Comparison of ENCODE assay signal across 28 mouse cellular contexts in the genomic region with DNA sequence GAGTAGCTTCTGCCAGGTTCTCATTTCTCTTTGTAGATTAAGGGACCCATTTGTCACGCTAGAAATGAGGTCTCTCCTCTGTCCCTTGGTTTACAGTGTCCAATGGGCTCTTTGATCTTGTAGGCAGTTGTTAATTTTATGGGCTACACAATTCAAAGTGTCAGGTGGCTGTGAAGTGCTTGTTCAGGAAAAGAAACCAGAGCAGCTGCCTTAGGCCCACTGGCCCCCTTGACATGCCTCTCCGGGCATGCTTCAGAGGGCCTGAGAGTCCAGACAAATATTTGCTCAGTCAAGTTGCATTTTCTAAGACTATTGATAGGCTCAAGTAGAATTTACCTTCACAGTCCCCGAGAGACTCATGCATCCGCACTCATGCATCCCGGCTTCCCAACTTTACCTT.
DNase-seq lines count a peak whose midpoint lies in the region; ATAC-seq and TF ChIP-seq lines count a peak whose summit lies in the region.
"Had no signal": no experiment of that assay in that cellular context is flagged by ENCODE, and none has a peak within 500 bp of the region (broad histone marks: within the 10 kb centered on the region; RNA-seq: fewer than 3 reads in every experiment).

No protein-coding gene starts in this region.

- H3K9ac ChIP-seq in kidney, postnatal 0 days (ENCODE audit: low read depth, low read length), result no peak overlapping the region
- no peak overlapping the region for H3K9ac ChIP-seq in limb, embryonic 12.5 days (replicated peaks)
- H3K9ac ChIP-seq: embryonic facial prominence, embryonic 15.5 days; forebrain, embryonic 12.5 days; forebrain, postnatal 0 days; hindbrain, embryonic 13.5 days; limb, embryonic 15.5 days; liver, embryonic 13.5 days; lung, embryonic 15.5 days; stomach, embryonic 15.5 days had no signal

- no peaks in the 10 kb centered on the region for H3K27me3 ChIP-seq in kidney, postnatal 0 days (ENCODE audit: insufficient read depth, low read length)
- peaks cover 30% of the 10 kb centered on the region for H3K27me3 ChIP-seq in limb, embryonic 12.5 days
- H3K27me3 ChIP-seq: embryonic facial prominence, embryonic 15.5 days; forebrain, embryonic 12.5 days; hindbrain, embryonic 13.5 days; limb, embryonic 15.5 days; stomach, embryonic 15.5 days had no signal

- H3K36me3 ChIP-seq in kidney, postnatal 0 days (ENCODE audit: insufficient read depth, low read length), result no peaks in the 10 kb centered on the region
- no peaks in the 10 kb centered on the region for H3K36me3 ChIP-seq in limb, embryonic 12.5 days
- H3K36me3 ChIP-seq: embryonic facial prominence, embryonic 10.5 days; embryonic facial prominence, embryonic 15.5 days; forebrain, embryonic 12.5 days; G1E; hindbrain, embryonic 13.5 days; limb, embryonic 15.5 days; liver, embryonic 13.5 days; lung, embryonic 15.5 days; stomach, embryonic 15.5 days had no signal

- no peak for TF ChIP-seq CTCF in kidney, postnatal 0 days (IDR thresholded peaks at IDR 0.05; ENCODE audit: low read depth)

- no peaks in the 10 kb centered on the region for H3K4me1 ChIP-seq in kidney, postnatal 0 days (replicated peaks; ENCODE audit: insufficient read depth, low read length)
- H3K4me1 ChIP-seq in limb, embryonic 12.5 days (replicated peaks), result peaks cover 21% of the 10 kb centered on the region
- H3K4me1 ChIP-seq: embryonic facial prominence, embryonic 15.5 days; forebrain, embryonic 12.5 days; hindbrain, embryonic 13.5 days; limb, embryonic 15.5 days; liver, embryonic 13.5 days; lung, embryonic 15.5 days; stomach, embryonic 15.5 days had no signal

- no peak overlapping the region for H3K4me2 ChIP-seq in kidney, postnatal 0 days (ENCODE audit: low read length)
- no peak overlapping the region for H3K4me2 ChIP-seq in limb, embryonic 12.5 days
- H3K4me2 ChIP-seq: embryonic facial prominence, embryonic 15.5 days; forebrain, embryonic 12.5 days; hindbrain, embryonic 13.5 days; limb, embryonic 15.5 days; liver, embryonic 13.5 days; lung, embryonic 15.5 days; stomach, embryonic 15.5 days had no signal

- WGBS in kidney, postnatal 0 days, result 19% methylated on average over 5 of the region's 5 CpGs
- 24% methylated on average over 5 of the region's 5 CpGs for WGBS in limb, embryonic 12.5 days

- peak; percentile 43 for DNase-seq in embryo, embryonic 11 days
- no peak for DNase-seq in embryo, embryonic 9.5 days (ENCODE audit: extremely low spot score)
- peak; percentile 86 for DNase-seq in kidney, postnatal 0 days (ENCODE audit: low spot score)
- DNase-seq in kidney, postnatal 36 days, result no peak
- peak; percentile 83 for DNase-seq in forelimb bud, embryonic 11.5 days (ENCODE audit: low read depth, low spot score)
- no peak for DNase-seq in thymus, postnatal 36 days
- DNase-seq in adrenal gland, adult 18-20 months (ENCODE audit: low spot score in 2 of 2), result no peak
- DNase-seq: adrenal gland, postnatal 10 days; cerebellum, adult 8-10 months; cerebellum, postnatal 36 days; forebrain, postnatal 0 days; gastrocnemius, postnatal 10 days; kidney, postnatal 25 days; liver, embryonic 13.5 days; midbrain, embryonic 14.5 days; right cerebral cortex, postnatal 25 days had no signal

- no peak overlapping the region for H3K27ac ChIP-seq in kidney, postnatal 0 days
- H3K27ac ChIP-seq in limb, embryonic 12.5 days, result 0 out of 2 replicates have a peak overlapping the region, but pooled peaks have one; percentile 4
- H3K27ac ChIP-seq: embryonic facial prominence, embryonic 10.5 days; embryonic facial prominence, embryonic 15.5 days; forebrain, embryonic 12.5 days; hindbrain, embryonic 13.5 days; layer of hippocampus, adult 2 months; left cerebral cortex, adult 2 months; limb, embryonic 15.5 days; liver, embryonic 13.5 days; lung, embryonic 15.5 days; stomach, embryonic 15.5 days had no signal

- H3K4me3 ChIP-seq in kidney, postnatal 0 days (replicated peaks; ENCODE audit: low read depth, low read length), result no peak overlapping the region
- no peak overlapping the region for H3K4me3 ChIP-seq in limb, embryonic 12.5 days (replicated peaks)
- H3K4me3 ChIP-seq: embryonic facial prominence, embryonic 10.5 days; embryonic facial prominence, embryonic 15.5 days; forebrain, embryonic 12.5 days; hindbrain, embryonic 13.5 days; layer of hippocampus, adult 2 months; left cerebral cortex, adult 2 months; limb, embryonic 15.5 days; liver, embryonic 13.5 days; lung, embryonic 15.5 days; stomach, embryonic 15.5 days had no signal

- no peaks in the 10 kb centered on the region for H3K9me3 ChIP-seq in kidney, postnatal 0 days (replicated peaks; ENCODE audit: low read length)
- no peaks in the 10 kb centered on the region for H3K9me3 ChIP-seq in limb, embryonic 12.5 days
- H3K9me3 ChIP-seq: embryonic facial prominence, embryonic 15.5 days; hindbrain, embryonic 13.5 days; limb, embryonic 15.5 days; liver, embryonic 13.5 days; lung, embryonic 15.5 days; stomach, embryonic 15.5 days had no signal

- ATAC-seq in kidney, postnatal 0 days (replicated peaks; ENCODE audit: low FRiP score, low read depth), result 0 out of 2 replicates have a peak, but pooled peaks have one; percentile 40
- no peak for ATAC-seq in limb, embryonic 12.5 days (ENCODE audit: insufficient number of reproducible peaks, insufficient read depth, low FRiP score, low TSS enrichment, low read depth)
- ATAC-seq: forebrain, postnatal 0 days; intestine, postnatal 0 days had no signal

Comparison
In these comparisons a context has a peak if more than half of its experiments do, and no peak if none do; other contexts are left out.
1. DNase-seq: peak in embryo, embryonic 11 days (single experiment), kidney, postnatal 0 days (single experiment) and forelimb bud, embryonic 11.5 days (single experiment); none in embryo, embryonic 9.5 days (single experiment), kidney, postnatal 36 days (0 of 2), thymus, postnatal 36 days (0 of 2) and adrenal gland, adult 18-20 months (0 of 2).